Mouse (Mus musculus) kidney, adult 11 months (tissue): ENCODE results near the gene Nup88.
A peak's percentile ranks its signal among the peaks of the same experiment; 100 is the strongest.

Experiments used
- DNase-seq: peaks from one replicate; pipeline ENCODE4 v3.0.0; 2022

The Nup88 gene

DNA sequence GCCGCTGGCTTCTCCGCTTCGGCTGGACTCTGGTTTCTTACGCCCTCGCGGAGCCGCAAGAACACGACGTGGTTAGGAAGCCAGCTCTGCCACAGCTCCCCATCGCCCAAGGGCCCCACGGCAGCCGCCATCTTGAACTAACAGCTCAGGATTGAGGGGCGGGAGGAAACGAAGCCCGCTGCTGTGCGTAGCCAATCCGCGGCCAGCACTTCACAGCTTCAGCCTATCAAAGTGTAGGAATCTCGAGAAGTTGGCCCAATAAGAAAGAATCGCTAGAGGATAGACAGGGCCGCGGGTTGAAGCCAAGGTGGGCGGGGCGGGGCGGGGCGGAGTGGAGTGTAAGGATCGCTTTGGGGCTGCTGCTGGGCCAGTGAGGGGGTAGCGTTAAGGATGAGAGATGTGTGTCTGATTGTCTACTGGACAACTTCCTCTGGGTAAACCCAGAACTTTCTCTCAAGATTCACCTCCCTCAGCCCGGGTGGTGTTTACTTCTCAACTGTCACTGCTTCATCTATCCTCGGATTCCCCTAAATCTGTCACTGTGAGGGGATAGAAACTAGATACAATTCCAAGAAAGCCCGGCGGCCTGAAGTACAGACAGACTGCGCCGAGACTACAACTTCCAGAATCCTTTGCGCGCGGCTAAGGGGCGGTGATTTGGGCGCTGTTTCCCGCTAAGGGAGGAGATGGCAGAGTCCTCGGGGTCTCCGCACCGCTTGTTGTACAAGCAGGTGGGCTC, at the start of gene Nup88, which contains the start of gene Rpain:
Gene Nup88, minus strand, starts transcription at position 153 of the 739 bp plus-strand sequence.
Gene Rpain, plus strand, starts transcription at position 393 of the 739 bp plus-strand sequence.
- peak; percentile 96 for DNase-seq

- no peak for DNase-seq
These were observed 48.8 kb upstream of the Nup88 start for GRCm38 (mm10) chr11:71018416-71019200.

- DNase-seq = no peak
These were observed 47.3 kb upstream of the Nup88 start for GRCm38 (mm10) chr11:71017051-71017450.

DNA sequence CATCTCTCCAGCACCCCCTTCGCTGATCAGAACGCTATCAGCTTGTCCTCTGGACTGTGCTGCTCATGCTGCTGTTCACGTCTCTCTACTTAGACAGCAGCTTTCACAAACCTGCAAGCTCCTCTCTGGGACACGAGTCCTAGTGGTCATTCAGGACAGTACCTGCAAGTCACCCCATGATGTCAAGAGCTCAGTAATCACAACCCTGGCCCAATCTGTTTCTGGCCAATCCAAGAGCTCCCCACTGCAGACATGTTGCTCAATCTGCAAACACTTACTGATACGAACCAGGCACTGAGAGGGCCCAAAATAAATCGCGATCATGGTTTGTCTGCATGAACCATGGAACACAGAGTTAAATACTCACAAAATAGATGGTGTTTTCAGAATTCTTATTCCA, 43.0 kb upstream of the Nup88 start:
- no peak for DNase-seq

DNA sequence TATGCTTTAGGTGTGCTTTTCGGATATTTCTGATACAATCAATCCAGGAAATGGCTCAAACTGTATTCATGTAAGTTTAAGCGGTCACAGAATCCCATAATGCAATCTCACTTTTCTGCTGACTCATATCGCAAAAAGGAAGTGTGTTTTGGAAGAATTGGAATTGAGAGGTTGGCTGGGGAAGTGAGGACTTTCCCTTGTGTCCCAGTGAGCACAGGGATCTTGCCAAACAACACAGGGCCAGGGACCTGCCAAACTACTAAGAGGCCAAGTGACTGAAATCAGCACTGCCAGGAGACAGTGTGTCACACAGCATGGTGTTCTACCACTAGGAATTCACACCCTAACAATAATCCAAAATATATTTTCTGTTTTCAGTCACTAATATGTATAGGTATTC, 38.5 kb upstream of the Nup88 start:
- DNase-seq = no peak

DNA sequence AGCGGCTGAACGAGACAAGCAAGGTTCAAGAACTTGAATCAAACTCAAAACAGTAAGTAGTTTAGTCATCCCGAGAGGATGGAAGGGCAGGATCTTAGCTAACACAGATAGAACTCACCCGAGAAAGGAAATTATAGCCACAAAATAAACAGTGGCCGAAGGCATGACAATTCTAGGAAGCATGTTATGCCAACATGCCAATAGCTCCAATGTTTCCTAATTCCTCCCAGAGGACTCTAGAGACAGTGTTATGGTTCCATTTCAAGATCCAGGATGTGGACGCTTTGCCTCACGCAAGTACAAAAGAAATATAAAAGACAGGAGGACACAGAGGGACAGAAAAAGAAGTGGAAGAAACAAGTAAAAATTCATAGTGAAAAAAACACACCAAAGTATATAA, 38.1 kb upstream of the Nup88 start:
- no peak for DNase-seq

GRCm38 (mm10) chr11:71007026-71007425, 37.3 kb upstream of the Nup88 start:
- no peak for DNase-seq

DNA sequence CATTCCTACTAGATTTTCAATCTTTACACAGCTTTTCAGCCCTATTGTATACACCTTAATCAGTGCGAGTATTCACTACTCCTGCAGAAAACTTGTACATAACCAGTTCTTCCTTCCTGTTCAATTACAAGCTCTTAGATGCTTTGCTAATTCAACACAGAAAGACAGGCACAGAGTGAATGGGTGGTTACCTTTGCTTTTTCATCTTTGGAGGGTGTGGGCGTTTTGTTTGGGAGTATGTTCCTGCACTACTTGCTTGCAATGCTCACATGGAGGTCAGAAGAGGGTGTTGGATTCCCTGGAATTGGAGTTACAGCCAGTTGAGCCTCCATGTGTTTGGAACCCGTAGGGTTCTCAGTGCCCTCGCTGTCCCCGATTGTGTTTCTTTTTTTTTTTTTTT, 35.3 kb upstream of the Nup88 start:
- no peak for DNase-seq

DNA sequence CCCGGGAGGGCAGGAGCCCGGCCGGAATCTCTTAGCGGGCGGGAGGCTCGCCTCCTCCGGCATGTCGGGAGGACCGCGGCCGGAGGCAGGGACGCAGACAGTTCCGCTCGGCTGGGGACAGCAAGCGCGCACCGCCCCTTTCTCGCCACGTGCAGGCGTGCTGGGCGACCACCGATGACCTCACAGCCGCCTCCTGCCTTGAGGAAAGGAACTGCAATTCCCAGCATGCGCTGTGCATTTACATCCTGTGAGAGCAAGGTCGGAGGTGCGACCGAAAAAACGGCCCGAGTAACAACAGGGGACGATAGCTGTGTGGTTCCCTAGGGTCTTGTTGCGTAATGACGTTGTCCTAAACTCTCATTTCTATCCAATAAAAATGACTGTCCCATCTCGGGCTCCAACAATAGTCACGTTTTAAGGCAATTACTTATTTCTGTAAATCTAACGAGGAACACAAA, 34.6 kb upstream of the Nup88 start, which contains the start of gene Dhx33:
Gene Dhx33, minus strand, starts transcription at position 122 of the 458 bp plus-strand sequence.
- DNase-seq = peak; percentile 98

- no peak for DNase-seq
These were observed 34.0 kb upstream of the Nup88 start for GRCm38 (mm10) chr11:71003611-71004315.

- DNase-seq = no peak
These were observed 31.4 kb upstream of the Nup88 start for GRCm38 (mm10) chr11:71001167-71001566.

GRCm38 (mm10) chr11:70982557-70983228, 12.9 kb upstream of the Nup88 start, which contains the start of gene C1qbp:
Gene C1qbp, minus strand, starts transcription at chr11:70983026.
- DNase-seq = peak; percentile 89

DNA sequence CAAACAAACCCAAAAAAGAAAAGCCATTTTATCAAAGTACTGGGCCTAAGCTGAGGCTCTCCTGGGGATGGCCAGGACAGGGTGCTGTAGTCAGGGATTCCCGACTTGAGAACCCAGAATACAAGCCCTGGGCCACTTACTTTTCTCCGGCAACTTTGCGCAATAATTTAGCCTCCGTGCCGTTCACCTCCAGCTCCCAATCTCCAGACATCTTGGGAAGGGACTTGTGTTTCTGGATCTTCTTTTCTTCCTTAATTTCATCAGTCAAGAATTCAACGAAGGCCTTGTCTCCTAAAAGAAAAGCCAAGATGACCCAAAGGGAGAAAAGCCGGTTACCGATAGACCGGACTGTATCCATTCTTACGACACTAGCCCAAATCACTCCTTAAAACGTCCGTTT, 12.3 kb upstream of the Nup88 start:
- no peak for DNase-seq

DNA sequence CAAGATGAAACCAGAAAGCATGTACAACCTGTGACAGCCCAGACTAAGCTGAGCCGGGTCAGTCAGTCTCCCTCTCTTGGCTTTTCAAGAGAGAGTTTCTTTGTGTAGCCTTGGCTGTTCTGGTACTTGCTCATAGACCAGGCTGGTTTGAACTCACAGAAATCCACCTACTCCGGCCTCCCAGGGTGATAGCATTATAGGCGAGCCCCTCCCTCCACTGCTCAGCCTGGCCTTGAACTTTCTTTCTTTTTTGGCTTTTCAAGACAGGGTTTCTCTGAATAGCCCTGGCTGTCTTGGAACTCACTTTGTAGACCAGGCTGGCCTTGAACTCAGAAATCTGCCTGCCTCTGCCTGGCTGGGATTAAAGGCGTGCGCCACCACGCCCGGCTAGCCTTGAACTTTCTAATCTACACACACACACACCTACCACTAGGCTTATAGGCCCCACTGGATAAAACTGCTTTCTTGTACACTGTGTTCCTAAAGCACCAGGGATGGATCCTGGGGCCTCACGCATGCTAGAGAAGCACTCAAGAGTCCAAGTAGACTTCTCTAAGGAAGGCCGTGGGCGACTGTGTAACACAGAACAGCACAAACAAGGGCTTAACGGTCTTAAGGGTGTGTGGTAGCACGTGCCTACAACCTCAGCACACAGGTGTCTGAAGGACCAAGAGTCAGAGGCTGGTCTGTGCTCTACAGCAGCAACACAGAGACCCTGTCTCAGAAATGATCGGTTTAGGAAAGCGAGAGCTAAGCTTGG, 11.2 kb upstream of the Nup88 start:
- no peak for DNase-seq

DNA sequence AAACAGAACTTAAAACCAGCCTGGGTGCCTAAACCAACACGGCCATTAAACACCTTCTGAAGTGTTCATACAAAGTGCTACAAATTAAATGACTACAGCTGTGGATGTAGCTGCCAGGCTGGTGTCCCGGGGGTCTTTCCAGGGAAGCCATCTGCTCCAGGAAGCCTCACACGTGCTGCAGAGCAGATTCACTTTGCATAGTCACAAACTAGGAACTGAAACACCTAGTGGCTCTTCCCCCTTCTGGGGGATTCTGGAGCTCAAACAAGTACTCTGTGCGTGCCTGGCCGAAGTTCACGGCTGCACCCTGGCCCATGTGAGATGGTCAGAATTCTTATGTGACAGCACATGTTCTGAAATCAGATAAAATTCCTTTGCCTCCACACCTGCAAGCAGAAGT, 10.5 kb upstream of the Nup88 start:
- no peak for DNase-seq

DNA sequence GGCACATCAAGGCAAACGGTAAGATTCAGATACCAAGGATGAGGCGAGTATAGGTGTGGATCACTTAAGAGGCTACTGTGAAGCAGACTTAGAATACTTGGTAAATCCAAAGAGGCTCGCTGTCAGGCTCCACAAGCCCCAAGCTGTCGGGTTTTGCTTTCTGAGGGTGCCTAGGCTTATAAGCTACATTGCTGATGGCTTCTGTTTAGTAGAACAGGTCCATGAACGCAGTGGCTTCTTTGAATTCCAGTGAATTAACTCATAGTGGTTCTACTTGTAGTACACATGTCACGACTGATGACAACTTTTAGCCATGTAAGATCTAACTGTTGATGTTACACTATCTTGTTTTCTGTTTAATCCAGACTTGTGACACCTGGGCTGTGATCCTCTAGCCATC, 7.5 kb upstream of the Nup88 start:
- no peak for DNase-seq

DNA sequence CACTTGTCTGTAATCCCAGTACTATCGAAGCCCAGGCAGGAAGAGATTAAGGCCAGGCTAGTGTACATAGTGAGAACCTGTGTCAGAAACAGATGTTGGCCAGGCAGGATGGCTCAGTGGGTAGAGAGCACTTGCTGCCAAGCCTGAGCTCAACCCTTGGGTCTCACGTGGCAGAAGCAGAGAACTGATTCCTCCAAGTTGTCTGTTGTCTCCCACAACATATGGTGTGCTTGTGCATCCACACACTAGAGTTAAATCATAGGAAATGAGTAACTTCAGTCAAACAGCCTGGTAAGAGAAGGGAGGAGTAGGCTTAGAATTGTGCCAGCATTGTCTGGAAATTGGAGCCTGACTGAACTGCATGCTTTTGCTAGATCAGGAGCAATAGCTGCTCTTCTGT, 5.4 kb upstream of the Nup88 start:
- DNase-seq = no peak

DNA sequence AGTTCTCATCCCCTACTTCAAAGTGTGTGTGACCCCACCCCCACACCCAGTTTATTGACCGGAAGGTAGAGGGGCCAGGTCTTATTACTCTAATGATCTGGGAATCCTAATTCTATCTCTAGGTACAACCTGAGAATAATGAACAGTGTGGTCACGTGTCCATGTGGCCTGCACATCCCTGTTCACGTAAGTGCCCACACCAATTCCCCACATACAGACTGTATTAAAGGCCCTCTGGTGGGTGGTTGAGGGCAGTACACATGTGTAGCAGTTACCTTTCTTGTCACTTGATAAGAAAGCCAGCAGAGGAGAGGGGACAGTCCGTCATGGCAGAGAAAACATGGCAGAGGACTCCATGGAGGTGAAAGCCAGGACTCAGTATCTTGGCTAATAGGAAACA, 4.2 kb upstream of the Nup88 start:
- DNase-seq = no peak

- DNase-seq = no peak
These were observed 2.8 kb upstream of the Nup88 start for GRCm38 (mm10) chr11:70972586-70972985.

DNA sequence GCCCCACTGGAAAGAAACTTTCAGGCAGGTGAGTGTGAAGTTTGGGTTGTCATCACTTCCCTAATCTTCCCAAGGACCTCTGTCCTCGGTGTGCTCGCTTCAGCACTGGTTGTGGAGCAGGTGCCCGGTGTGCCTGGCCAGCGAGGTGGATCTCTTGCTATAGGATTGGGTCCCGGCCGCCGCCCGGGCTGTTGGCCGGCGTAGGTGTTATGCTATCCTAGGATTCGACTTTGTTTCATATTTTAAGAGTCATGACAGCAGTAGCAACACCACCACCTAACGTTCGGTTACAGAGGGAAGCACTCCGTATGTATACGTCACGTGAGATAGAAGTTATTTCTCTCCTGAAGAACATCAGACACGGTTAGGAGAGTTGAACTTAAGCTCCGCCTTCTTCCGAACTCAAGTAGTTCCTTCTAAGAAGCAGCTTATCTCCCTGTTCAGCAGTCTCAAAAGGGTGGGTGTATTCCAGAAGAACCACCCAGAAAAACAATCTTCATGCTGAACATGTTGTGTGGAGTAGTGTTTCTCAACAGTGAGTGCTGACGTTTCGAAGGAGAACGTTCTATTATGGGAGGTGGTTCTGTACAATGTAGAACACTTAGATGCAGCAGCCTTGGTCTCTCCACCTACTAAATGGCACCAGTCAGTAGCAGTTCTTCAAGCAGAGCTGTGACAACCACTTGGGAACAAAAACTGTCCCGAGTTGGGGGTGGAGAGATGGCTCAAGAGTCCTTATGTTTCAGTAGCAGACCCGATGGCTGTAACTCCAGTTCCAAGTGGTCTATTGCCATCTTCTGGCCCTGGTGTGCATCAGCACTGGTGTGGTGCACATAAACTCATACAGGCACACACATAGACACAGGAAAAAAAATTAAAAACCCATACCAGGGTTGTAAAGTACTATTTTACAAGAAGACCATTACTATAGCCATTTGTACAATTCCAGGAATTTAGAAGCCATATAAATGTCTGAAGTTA, 1.1 kb upstream of the Nup88 start:
- no peak for DNase-seq
